Mouse (Mus musculus): Measurements from ENCODE around the gene Hunk.

DNA sequence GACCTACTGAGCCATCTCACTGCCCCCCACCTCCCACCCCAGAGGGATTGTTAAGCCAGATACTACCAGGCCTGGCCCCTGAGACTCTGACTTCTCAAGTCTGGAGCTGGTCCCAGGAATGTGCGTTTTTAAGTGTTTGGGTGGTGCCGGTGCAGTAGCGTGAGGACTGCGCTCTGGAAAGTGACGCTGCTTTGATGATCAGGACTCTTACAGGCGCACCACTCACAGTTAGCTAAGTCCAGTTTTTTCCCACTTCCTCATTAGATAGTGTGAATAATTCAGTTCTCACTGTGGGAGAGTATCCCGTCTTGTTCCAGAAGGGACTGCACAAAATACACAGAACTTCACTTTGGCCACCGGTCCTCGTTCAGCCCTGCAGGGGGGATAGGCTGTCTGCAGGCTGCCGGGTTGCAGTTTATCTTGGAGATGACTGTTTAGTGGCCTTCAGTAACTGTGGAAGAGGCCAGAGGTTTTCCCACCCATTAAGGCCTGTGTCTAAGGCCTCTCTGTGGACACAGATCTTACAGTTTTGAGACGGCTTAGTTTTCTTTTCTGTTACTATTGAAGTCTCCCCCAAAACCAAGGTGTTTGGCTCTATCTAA is 75.6 kb downstream of the Hunk start:
- no peak for TF ChIP-seq GATA1 (IDR thresholded peaks at IDR 0.05; ENCODE audit: borderline replicate concordance, low read length)
- no peak for TF ChIP-seq FLI1 (IDR thresholded peaks at IDR 0.05; ENCODE audit: low read length)
